Mouse (Mus musculus) forebrain, embryonic 11.5 days (tissue): ENCODE results near the gene Thbs1. TPM values are rescaled to one million over a fixed set of nuclear protein-coding genes. Genes with fewer than 3 reads are reported as not detected.
A peak's percentile ranks its signal among the peaks of the same experiment; 100 is the strongest.

Experiments
- ATAC-seq: fragments of 200-750 bp; cut with Nextera tagmentation; replicated peaks from 2 replicates; pipeline ENCODE4 v1.8.0; 2017; ENCODE audit warnings: moderate TSS enrichment; ENCODE audit not compliant: low FRiP score
- DNase-seq: peaks from one replicate; pipeline ENCODE4 v3.0.0-alpha.2; 2017; ENCODE audit warnings: low spot score
- H3K27ac ChIP-seq: fragments of 300-500 bp; sonication (generic); 2 replicates; pipeline ENCODE4 v1.5.1; 2014; ENCODE audit warnings: low read depth, low read length
- H3K27me3 ChIP-seq: fragments of 300-500 bp; sonication (generic); 2 replicates; pipeline ENCODE4 v1.6.1; 2014; ENCODE audit warnings: mild to moderate bottlenecking, low read length, mixed read lengths; ENCODE audit not compliant: control insufficient read depth, insufficient read depth
- H3K36me3 ChIP-seq: fragments of 300-500 bp; sonication (generic); 2 replicates; pipeline ENCODE4 v1.6.1; 2014; ENCODE audit warnings: mild to moderate bottlenecking, low read length, moderate library complexity, mixed read lengths; ENCODE audit not compliant: control insufficient read depth, insufficient read depth
- H3K4me1 ChIP-seq: fragments of 300-500 bp; sonication (generic); replicated peaks from 2 replicates; pipeline ENCODE4 v1.6.1; 2014; ENCODE audit warnings: low read length, mixed read lengths; ENCODE audit not compliant: control insufficient read depth, insufficient read depth
- H3K4me2 ChIP-seq: fragments of 300-500 bp; sonication (generic); 2 replicates; pipeline ENCODE4 v1.6.1; 2014; ENCODE audit warnings: low read depth, mild to moderate bottlenecking, low read length, moderate library complexity, mixed read lengths; ENCODE audit not compliant: severe bottlenecking
- H3K4me3 ChIP-seq: fragments of 300-500 bp; sonication (generic); 2 replicates; pipeline ENCODE4 v1.5.1; 2014; ENCODE audit warnings: low read depth, low read length
- H3K9ac ChIP-seq: fragments of 300-500 bp; sonication (generic); 2 replicates; pipeline ENCODE4 v1.6.1; 2014; ENCODE audit warnings: low read length
- H3K9me3 ChIP-seq: fragments of 300-500 bp; sonication (generic); 2 replicates; pipeline ENCODE4 v1.6.1; 2016; ENCODE audit warnings: low read length, mixed read lengths; ENCODE audit not compliant: control insufficient read depth
- WGBS: fragments of 180-500 bp; shearing (Covaris S2); extraction: QIAGEN DNeasy Blood & Tissue Kit; methylation state at CpG from one replicate; pipeline ENCODE4 v1.1.7; 2014; 5-methylcytosine and 5-hydroxymethylcytosine counted together
- polyA plus RNA-seq: library from polyadenylated mRNA; unstranded; fragments of >200 nt; fragmentation: Nextera tagmentation; extraction: Ambion mirVana; gene quantifications from 2 replicates; pipeline ENCODE4 v1.2.1, GENCODE M21; 2014

The Thbs1 gene
- polyA plus RNA-seq, 1 experiment from 2014 or later, result 63.4 TPM

DNA sequence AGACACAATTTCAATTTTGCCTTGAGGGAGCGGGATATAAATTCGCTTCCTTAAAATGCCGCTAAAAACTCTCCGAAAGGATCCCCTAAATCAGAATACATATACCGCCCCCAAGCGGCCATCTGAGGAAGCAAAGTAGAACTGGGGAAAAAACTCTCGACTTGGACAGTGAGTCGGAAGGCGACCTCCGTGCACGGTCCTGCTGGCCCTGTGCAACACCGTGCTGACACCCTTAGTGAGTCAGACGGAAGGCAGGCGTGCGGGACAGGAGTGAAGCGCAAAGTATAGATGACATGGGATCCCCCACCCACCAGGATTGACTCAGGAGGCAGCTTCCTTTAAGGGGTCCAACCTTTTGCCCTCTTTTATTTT lies 574 bp upstream of the Thbs1 start:
- Histone ChIP-seq H3K4me2 (peak overlapping the region; percentile 95), H3K4me1 (peaks cover 8% of the 10 kb centered on the region; the same call in 1 of the 2 replicates), H3K9me3 (no peaks in the 10 kb centered on the region), H3K27me3 (no peaks in the 10 kb centered on the region; the same call in 1 of the 2 replicates), H3K4me3 (peak overlapping the region; percentile 48), H3K9ac (peak overlapping the region; percentile 66), H3K36me3 (no peaks in the 10 kb centered on the region), H3K27ac (0 out of 2 replicates have a peak overlapping the region, but pooled peaks have one; percentile 27)
- WGBS, result under 1% methylated on average over 16 of the region's 16 CpGs
- DNase-seq (peak; percentile 94), ATAC-seq (peak; percentile 85)

GRCm38 (mm10) chr2:118112438-118112837 lies 762 bp downstream of the Thbs1 start:
- ATAC-seq (no peak), DNase-seq (no peak)
- Histone ChIP-seq H3K4me2 (peak overlapping the region; percentile 95), H3K4me1 (peaks cover 8% of the 10 kb centered on the region; the same call in 1 of the 2 replicates), H3K4me3 (peak overlapping the region; percentile 48), H3K9me3 (no peaks in the 10 kb centered on the region), H3K27ac (no peak overlapping the region), H3K36me3 (no peaks in the 10 kb centered on the region), H3K27me3 (no peaks in the 10 kb centered on the region; the same call in 1 of the 2 replicates), H3K9ac (peak overlapping the region; percentile 66)
- 17% methylated on average over 5 of the region's 5 CpGs for WGBS

DNA sequence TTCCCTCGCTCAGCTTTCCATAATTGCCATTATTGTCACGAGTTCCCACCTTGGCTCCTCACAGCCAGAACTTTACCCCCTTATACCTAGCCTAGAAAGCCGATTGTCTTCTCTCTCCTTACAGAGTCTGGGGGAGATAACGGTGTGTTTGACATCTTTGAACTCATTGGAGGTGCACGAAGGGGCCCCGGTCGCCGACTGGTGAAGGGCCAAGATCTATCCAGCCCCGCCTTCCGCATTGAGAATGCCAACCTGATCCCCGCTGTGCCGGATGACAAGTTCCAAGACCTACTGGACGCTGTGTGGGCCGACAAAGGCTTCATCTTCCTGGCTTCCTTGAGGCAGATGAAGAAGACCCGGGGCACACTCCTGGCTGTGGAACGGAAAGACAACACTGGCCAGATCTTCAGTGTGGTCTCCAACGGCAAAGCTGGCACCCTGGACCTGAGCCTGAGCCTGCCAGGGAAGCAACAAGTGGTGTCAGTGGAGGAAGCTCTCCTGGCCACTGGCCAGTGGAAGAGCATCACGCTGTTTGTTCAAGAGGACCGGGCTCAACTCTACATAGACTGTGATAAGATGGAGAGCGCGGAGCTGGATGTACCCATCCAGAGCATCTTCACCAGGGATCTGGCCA lies 1.3 kb downstream of the Thbs1 start:
- H3K4me2 ChIP-seq, result peak overlapping the region; percentile 95
- WGBS, result 55% methylated on average over 21 of the region's 21 CpGs
- H3K9ac ChIP-seq, result 0 out of 2 replicates have a peak overlapping the region, but pooled peaks have one; percentile 66
- no peak overlapping the region for H3K27ac ChIP-seq
- ATAC-seq (no peak), DNase-seq (no peak)
- H3K36me3 ChIP-seq, result no peaks in the 10 kb centered on the region
- peaks cover 8% of the 10 kb centered on the region; the same call in 1 of the 2 replicates for H3K4me1 ChIP-seq
- peak overlapping the region; percentile 48 for H3K4me3 ChIP-seq
- H3K9me3 ChIP-seq, result no peaks in the 10 kb centered on the region
- no peaks in the 10 kb centered on the region; the same call in 1 of the 2 replicates for H3K27me3 ChIP-seq

DNA sequence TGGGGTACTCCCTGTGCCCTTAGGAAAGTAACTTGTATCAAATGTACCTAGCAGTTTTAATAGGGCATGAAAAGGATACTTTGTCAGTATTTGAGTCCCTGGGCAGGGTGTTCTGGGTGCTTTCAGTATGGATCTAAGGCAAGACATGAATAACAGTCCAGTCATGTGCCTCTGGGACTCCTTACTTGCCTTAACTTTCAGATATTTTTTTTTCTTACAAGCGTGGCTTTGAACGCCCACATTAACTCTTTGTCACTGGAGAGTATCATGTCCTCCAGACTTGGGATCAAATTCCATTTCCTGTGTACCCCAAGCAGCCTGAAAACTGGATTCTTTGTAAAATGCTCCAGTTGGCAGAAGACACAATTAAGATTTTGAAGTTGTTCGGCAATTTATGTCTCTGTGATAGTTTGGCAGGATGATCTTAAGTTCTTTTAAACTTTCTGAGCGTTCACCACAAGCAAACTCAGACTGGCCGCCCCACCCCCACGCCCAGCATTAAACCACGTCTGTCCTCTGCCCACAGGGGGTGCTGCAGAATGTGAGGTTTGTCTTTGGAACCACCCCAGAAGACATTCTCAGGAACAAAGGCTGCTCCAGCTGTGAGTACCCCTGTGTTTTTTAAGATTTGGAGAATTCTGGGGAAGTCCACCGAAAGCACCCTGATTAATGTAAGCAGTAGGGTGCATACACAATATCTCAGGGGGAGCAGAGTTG lies 2.3 kb downstream of the Thbs1 start:
- peak overlapping the region; percentile 48; the same call in 1 of the 2 replicates for H3K4me3 ChIP-seq
- 38% methylated on average over 8 of the region's 8 CpGs for WGBS

DNA sequence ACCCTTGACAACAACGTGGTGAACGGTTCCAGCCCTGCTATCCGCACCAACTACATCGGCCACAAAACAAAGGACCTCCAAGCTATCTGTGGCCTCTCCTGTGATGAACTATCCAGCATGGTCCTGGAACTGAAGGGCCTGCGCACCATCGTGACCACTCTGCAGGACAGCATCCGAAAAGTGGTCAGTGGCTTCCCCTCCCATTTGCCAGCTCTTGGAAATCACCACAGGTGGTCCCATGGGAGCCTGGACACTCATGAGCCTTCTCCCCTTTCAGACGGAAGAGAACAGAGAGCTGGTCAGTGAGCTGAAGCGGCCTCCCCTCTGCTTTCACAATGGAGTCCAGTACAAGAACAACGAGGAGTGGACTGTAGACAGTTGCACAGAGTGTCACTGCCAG lies 3.0 kb downstream of the Thbs1 start:
- ATAC-seq (no peak), DNase-seq (no peak)
- H3K4me2 ChIP-seq, result peak overlapping the region; percentile 34
- WGBS, result 65% methylated on average over 10 of the region's 10 CpGs
- H3K4me3 ChIP-seq, result no peak overlapping the region
- no peak overlapping the region for H3K27ac ChIP-seq
- no peak overlapping the region; the same call in 1 of the 2 replicates for H3K9ac ChIP-seq
- H3K36me3 ChIP-seq, result no peaks in the 10 kb centered on the region; the same call in 1 of the 2 replicates
- no peaks in the 10 kb centered on the region for H3K9me3 ChIP-seq
- H3K27me3 ChIP-seq, result no peaks in the 10 kb centered on the region; the same call in 1 of the 2 replicates
- peaks cover 8% of the 10 kb centered on the region; the same call in 1 of the 2 replicates for H3K4me1 ChIP-seq

More for the DNA sequence above, 2.3 kb downstream of the Thbs1 start:
- no peak for ATAC-seq
- no peaks in the 10 kb centered on the region; the same call in 1 of the 2 replicates for H3K36me3 ChIP-seq
- H3K4me2 ChIP-seq, result peak overlapping the region; percentile 95
- no peak overlapping the region for H3K9ac ChIP-seq
- no peak overlapping the region for H3K27ac ChIP-seq
- H3K4me1 ChIP-seq, result peaks cover 8% of the 10 kb centered on the region; the same call in 1 of the 2 replicates
- no peaks in the 10 kb centered on the region; the same call in 1 of the 2 replicates for H3K27me3 ChIP-seq
- no peaks in the 10 kb centered on the region for H3K9me3 ChIP-seq
- peak; percentile 61 for DNase-seq

DNA sequence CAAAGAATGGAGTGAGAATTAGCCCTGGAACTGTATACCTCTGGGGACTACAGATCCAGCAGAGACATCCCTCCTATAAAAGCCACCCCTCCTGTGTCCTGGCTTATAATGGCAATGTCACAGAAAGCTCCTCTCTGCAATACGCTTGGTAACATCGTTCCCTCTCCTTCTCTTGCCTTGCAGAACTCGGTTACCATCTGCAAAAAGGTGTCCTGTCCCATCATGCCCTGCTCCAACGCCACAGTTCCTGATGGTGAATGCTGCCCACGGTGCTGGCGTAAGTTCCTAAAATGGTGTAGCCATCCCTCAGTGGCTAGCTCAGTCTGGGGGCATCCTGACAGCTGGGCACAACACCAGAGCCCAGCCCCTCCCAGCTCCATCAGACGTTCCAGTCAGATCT lies 4.0 kb downstream of the Thbs1 start:
- no peak for DNase-seq
- H3K4me1 ChIP-seq, result peaks cover 7% of the 10 kb centered on the region; the same call in 1 of the 2 replicates
- H3K4me3 ChIP-seq, result no peak overlapping the region
- H3K9me3 ChIP-seq, result no peaks in the 10 kb centered on the region
- no peak overlapping the region; the same call in 1 of the 2 replicates for H3K9ac ChIP-seq
- H3K27ac ChIP-seq, result no peak overlapping the region
- peaks cover 2% of the 10 kb centered on the region; the same call in 1 of the 2 replicates for H3K36me3 ChIP-seq
- H3K4me2 ChIP-seq, result no peak overlapping the region
- no peak for ATAC-seq
- 85% methylated on average over 7 of the region's 7 CpGs for WGBS
- no peaks in the 10 kb centered on the region for H3K27me3 ChIP-seq

DNA sequence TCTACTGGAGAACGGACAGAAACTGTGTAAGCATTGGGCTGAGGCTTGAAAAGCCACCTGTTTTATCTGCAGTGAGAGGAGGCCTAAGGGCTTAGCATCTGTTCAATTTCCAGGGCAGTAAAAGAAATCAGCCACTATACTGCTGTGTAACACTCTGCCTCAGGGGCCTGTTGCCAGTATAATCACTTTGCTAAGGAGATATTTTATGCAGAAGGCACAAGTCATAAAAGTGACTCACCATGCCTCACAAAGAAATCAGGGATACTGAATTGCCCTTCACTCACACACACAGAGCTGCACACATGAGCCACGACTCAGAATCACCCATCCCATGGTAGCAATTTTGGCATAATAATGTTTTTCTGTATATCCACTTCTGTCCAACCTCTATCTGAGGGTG lies 4.5 kb downstream of the Thbs1 start:
- no peaks in the 10 kb centered on the region for H3K27me3 ChIP-seq
- H3K4me1 ChIP-seq, result peaks cover 6% of the 10 kb centered on the region; the same call in 1 of the 2 replicates
- H3K4me2 ChIP-seq, result no peak overlapping the region
- no peak overlapping the region for H3K4me3 ChIP-seq
- H3K36me3 ChIP-seq, result peaks cover 2% of the 10 kb centered on the region; the same call in 1 of the 2 replicates
- 76% methylated on average over 2 of the region's 2 CpGs for whole genome bisulfite sequencing
- H3K9ac ChIP-seq, result no peak overlapping the region; the same call in 1 of the 2 replicates
- ATAC-seq (no peak), DNase-seq (no peak)
- no peaks in the 10 kb centered on the region for H3K9me3 ChIP-seq
- 0 out of 2 replicates have a peak overlapping the region, but pooled peaks have one; percentile 18 for H3K27ac ChIP-seq

GRCm38 (mm10) chr2:118116754-118117290 lies 5.1 kb downstream of the Thbs1 start:
- ATAC-seq, result no peak
- 81% methylated on average over 3 of the region's 3 CpGs for WGBS
- H3K9me3 ChIP-seq, result no peaks in the 10 kb centered on the region

More at GRCm38 (mm10) chr2:118116754-118117290, 5.1 kb downstream of the Thbs1 start:
- Histone ChIP-seq H3K27me3 (no peaks in the 10 kb centered on the region), H3K4me3 (no peak overlapping the region), H3K36me3 (peaks cover 2% of the 10 kb centered on the region; the same call in 1 of the 2 replicates), H3K4me1 (peaks cover 4% of the 10 kb centered on the region; the same call in 1 of the 2 replicates), H3K9ac (no peak overlapping the region), H3K27ac (no peak overlapping the region), H3K4me2 (no peak overlapping the region)
- DNase-seq, result no peak
